In the genomic region with DNA sequence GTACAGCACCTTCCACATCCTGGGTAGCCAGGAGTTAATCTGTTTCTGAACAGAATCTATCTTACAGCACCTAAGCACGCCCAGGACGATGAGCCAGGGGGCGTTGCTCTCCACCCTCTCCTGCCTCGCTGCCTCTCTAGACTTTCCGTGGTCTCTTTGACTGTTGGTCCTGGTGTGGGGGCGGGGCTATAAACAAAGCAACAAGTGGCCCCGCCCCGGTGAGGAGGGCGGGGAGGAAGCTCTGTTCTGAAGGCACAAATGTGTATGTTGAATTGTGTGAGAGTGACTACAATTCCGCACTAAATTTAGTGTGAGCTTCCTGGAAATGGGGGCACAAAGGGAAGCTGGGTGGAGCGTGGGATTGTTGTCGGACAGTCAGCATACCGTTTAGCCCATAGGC, we compare ENCODE assay signal across 8 mouse cellular contexts. TPM values are rescaled to one million over a fixed set of nuclear protein-coding genes. Genes with fewer than 3 reads are reported as not detected.
DNase-seq lines count a peak whose midpoint lies in the region; ATAC-seq and TF ChIP-seq lines count a peak whose summit lies in the region.

No protein-coding gene starts in this region.

- no peaks in the 10 kb centered on the region for H3K9me3 ChIP-seq in heart, embryonic 16.5 days (replicated peaks; ENCODE audit: control insufficient read depth, low read length)
- H3K9me3 ChIP-seq in megakaryocyte, embryonic 14.5 days: no peaks in the 10 kb centered on the region

- intact Hi-C loops in left cerebral cortex, postnatal 14 days (cut with DNase I): no loop called here
- intact Hi-C loops in left cerebral cortex, postnatal 4 days (cut with DNase I): no loop called here

- TF ChIP-seq CTCF in spleen, adult 2 months (IDR thresholded peaks at IDR 0.05; ENCODE audit: extremely low read depth, insufficient read depth, insufficient read length, insufficient replicate concordance): peak; percentile 39; the same call in 1 of the 2 replicates

- WGBS in heart, embryonic 16.5 days: 10% methylated on average over 13 of the region's 13 CpGs
- 9% methylated on average over 13 of the region's 13 CpGs for WGBS in spleen, adult 2 months

- peak overlapping the region; percentile 55 for H3K27ac ChIP-seq in heart, embryonic 16.5 days (ENCODE audit: low read length)
- H3K27ac ChIP-seq in spleen, adult 2 months (ENCODE audit: insufficient read depth, low read length): peak overlapping the region; percentile 49

- TF ChIP-seq POLR2A in spleen, adult 2 months (IDR thresholded peaks at IDR 0.05; ENCODE audit: low read depth, low read length): no peak

- peaks cover 39% of the 10 kb centered on the region for H3K4me1 ChIP-seq in heart, embryonic 16.5 days (ENCODE audit: control insufficient read depth, insufficient read depth, low read length)
- H3K4me1 ChIP-seq in megakaryocyte, embryonic 14.5 days: peaks cover 14% of the 10 kb centered on the region
- peaks cover 10% of the 10 kb centered on the region; the same call in 1 of the 2 replicates for H3K4me1 ChIP-seq in spleen, adult 2 months (ENCODE audit: control insufficient read depth, insufficient read depth, insufficient read length)

- DNase-seq in left cerebral cortex, postnatal 14 days (ENCODE audit: low spot score in 2 of 2): peak; percentile 19 to 38
- DNase-seq in left cerebral cortex, postnatal 4 days: no peak
- DNase-seq in embryo, embryonic 9.5 days (ENCODE audit: extremely low spot score): peak; percentile 68
- peak; percentile 84 for DNase-seq in kidney, postnatal 10 days
- peak; percentile 80 to 86 for DNase-seq in spleen, adult 2 months (ENCODE audit: low read depth in 1 of 2, low spot score in 2 of 2)
- no peak for DNase-seq in cerebellum, postnatal 4 days (ENCODE audit: low spot score in 2 of 2)

- H3K27me3 ChIP-seq in heart, embryonic 16.5 days (ENCODE audit: control insufficient read depth, insufficient read depth, low read length): no peaks in the 10 kb centered on the region
- H3K27me3 ChIP-seq in megakaryocyte, embryonic 14.5 days (replicated peaks): no peaks in the 10 kb centered on the region
- no peaks in the 10 kb centered on the region for H3K27me3 ChIP-seq in spleen, adult 2 months (ENCODE audit: control insufficient read depth, insufficient read depth, low read length)

- peak overlapping the region; percentile 26; the same call in 1 of the 2 replicates for H3K4me3 ChIP-seq in heart, embryonic 16.5 days (ENCODE audit: low read length)
- H3K4me3 ChIP-seq in megakaryocyte, embryonic 14.5 days (replicated peaks): peak overlapping the region; percentile 83
- H3K4me3 ChIP-seq in spleen, adult 2 months (ENCODE audit: extremely low read depth, insufficient read depth, insufficient read length): no peak overlapping the region

- peaks cover 23% of the 10 kb centered on the region for H3K36me3 ChIP-seq in heart, embryonic 16.5 days (ENCODE audit: control insufficient read depth, insufficient read depth)
- no peaks in the 10 kb centered on the region for H3K36me3 ChIP-seq in megakaryocyte, embryonic 14.5 days (replicated peaks; ENCODE audit: low read length)
- peaks cover 12% of the 10 kb centered on the region for H3K36me3 ChIP-seq in spleen, adult 2 months (ENCODE audit: control insufficient read depth, insufficient read depth, low read length)

- H3K9ac ChIP-seq in heart, embryonic 16.5 days (ENCODE audit: low read length): peak overlapping the region; percentile 26; the same call in 1 of the 2 replicates

- peak overlapping the region; percentile 52 for H3K4me2 ChIP-seq in heart, embryonic 16.5 days (ENCODE audit: low read depth, low read length)

- peak; percentile 74 for ATAC-seq in heart, embryonic 16.5 days (replicated peaks; ENCODE audit: extremely low read depth, insufficient read depth, low FRiP score)

RNA-seq across cellular contexts. Expression of gene Heg1, which starts 30.1 kb away (rescaled TPM):
- 10 to 100 TPM; 37.6 to 37.7 TPM for total RNA-seq in left cerebral cortex, postnatal 14 days (2021)
- 10 to 100 TPM; 22.5 to 23.0 TPM for total RNA-seq in left cerebral cortex, postnatal 4 days (2021)
- polyA plus RNA-seq in heart, embryonic 16.5 days (2015; fragmentation: Nextera tagmentation; extraction: Ambion mirVana): 34.0 and 35.1 TPM in 2 replicates
- polyA plus RNA-seq in megakaryocyte, embryonic 14.5 days (2012; ENCODE audit: insufficient read depth, low replicate concordance): 0.86 TPM in 1 of 2 replicates, not detected in the other
- 36.0 and 42.4 TPM in 2 replicates for polyA plus RNA-seq in spleen, adult 2 months (2012; rRNA removed)

Comparison
In these comparisons a context has a peak if more than half of its experiments do, and no peak if none do; other contexts are left out.
1. DNase-seq: peak in left cerebral cortex, postnatal 14 days (2 of 2), embryo, embryonic 9.5 days (single experiment), kidney, postnatal 10 days (single experiment) and spleen, adult 2 months (2 of 2); none in left cerebral cortex, postnatal 4 days (single experiment) and cerebellum, postnatal 4 days (0 of 2).
2. RNA of gene Heg1, which starts 30.1 kb away (polyA plus RNA-seq): 36.0 to 42.4 TPM in spleen, adult 2 months and 34.0 to 35.1 TPM in heart, embryonic 16.5 days; 0.86 TPM in megakaryocyte, embryonic 14.5 days; every median in the first group is over 10 times any median in the second.